In genomic region chr11:120219916-120220522, GRCm38 (mm10) we compare ENCODE assay signal across 7 mouse cellular contexts. TPM values are rescaled to one million over a fixed set of nuclear protein-coding genes. Genes with fewer than 3 reads are reported as not detected.
A peak's percentile ranks its signal among the peaks of the same experiment; 100 is the strongest.
DNase-seq lines count a peak whose midpoint lies in the region; ATAC-seq and TF ChIP-seq lines count a peak whose summit lies in the region.

No protein-coding gene starts in this region.

- peak overlapping the region; percentile 8 for H3K27ac ChIP-seq in stomach, embryonic 14.5 days (ENCODE audit: low read length)
- H3K27ac ChIP-seq in stomach, postnatal 0 days (replicated peaks), result no peak overlapping the region
- peak overlapping the region; percentile 49 for H3K27ac ChIP-seq in embryonic facial prominence, embryonic 10.5 days (replicated peaks)
- H3K27ac ChIP-seq in hindbrain, postnatal 0 days, result peak overlapping the region; percentile 54
- H3K27ac ChIP-seq in lung, postnatal 0 days (ENCODE audit: low read length), result peak overlapping the region; percentile 68

- no peaks in the 10 kb centered on the region for H3K9me3 ChIP-seq in stomach, embryonic 14.5 days (ENCODE audit: control insufficient read depth, low read depth, low read length)
- H3K9me3 ChIP-seq in stomach, postnatal 0 days (ENCODE audit: control insufficient read depth, low read length), result no peaks in the 10 kb centered on the region
- H3K9me3 ChIP-seq in embryonic facial prominence, embryonic 10.5 days, result no peaks in the 10 kb centered on the region
- H3K9me3 ChIP-seq in hindbrain, postnatal 0 days (ENCODE audit: low read length), result no peaks in the 10 kb centered on the region
- H3K9me3 ChIP-seq in lung, postnatal 0 days (ENCODE audit: low read length), result no peaks in the 10 kb centered on the region

- 49% methylated on average over 9 of the region's 9 CpGs for WGBS in stomach, embryonic 14.5 days
- 59% methylated on average over 9 of the region's 9 CpGs for WGBS in stomach, postnatal 0 days
- WGBS in embryonic facial prominence, embryonic 10.5 days, result 50% methylated on average over 9 of the region's 9 CpGs
- 44% methylated on average over 9 of the region's 9 CpGs for WGBS in hindbrain, postnatal 0 days
- 38% methylated on average over 9 of the region's 9 CpGs for WGBS in lung, postnatal 0 days

- no peaks in the 10 kb centered on the region for H3K27me3 ChIP-seq in stomach, embryonic 14.5 days (ENCODE audit: control insufficient read depth, insufficient read depth, low read length)
- no peaks in the 10 kb centered on the region for H3K27me3 ChIP-seq in stomach, postnatal 0 days (ENCODE audit: control insufficient read depth, insufficient read depth, low read length)
- 0 out of 2 replicates have a peak, but pooled peaks cover 8% of the 10 kb centered on the region for H3K27me3 ChIP-seq in embryonic facial prominence, embryonic 10.5 days (replicated peaks; ENCODE audit: low read depth, poor library complexity, severe bottlenecking)
- no peaks in the 10 kb centered on the region for H3K27me3 ChIP-seq in hindbrain, postnatal 0 days (ENCODE audit: insufficient read depth, low read length)
- H3K27me3 ChIP-seq in lung, postnatal 0 days (replicated peaks; ENCODE audit: insufficient read depth, low read length), result no peaks in the 10 kb centered on the region

- no peak overlapping the region for H3K9ac ChIP-seq in stomach, embryonic 14.5 days (replicated peaks; ENCODE audit: low read depth, low read length)
- H3K9ac ChIP-seq in stomach, postnatal 0 days (ENCODE audit: low read length), result no peak overlapping the region
- no peak overlapping the region for H3K9ac ChIP-seq in hindbrain, postnatal 0 days (replicated peaks; ENCODE audit: low read length)
- H3K9ac ChIP-seq in lung, postnatal 0 days (replicated peaks; ENCODE audit: low read depth), result no peak overlapping the region

- TF ChIP-seq CTCF in stomach, postnatal 0 days (IDR thresholded peaks at IDR 0.05; ENCODE audit: low read depth), result no peak
- TF ChIP-seq CTCF in hindbrain, postnatal 0 days (IDR thresholded peaks at IDR 0.05; ENCODE audit: low read depth), result no peak
- no peak for TF ChIP-seq CTCF in lung, postnatal 0 days (IDR thresholded peaks at IDR 0.05)

- DNase-seq in stomach, postnatal 0 days (ENCODE audit: low spot score), result no peak
- peak; percentile 39 for DNase-seq in embryonic facial prominence, embryonic 10.5 days (ENCODE audit: low spot score)
- peak; percentile 69 for DNase-seq in hindbrain, postnatal 0 days (ENCODE audit: low spot score)
- DNase-seq in lung, postnatal 0 days (ENCODE audit: low spot score), result peak; percentile 32
- DNase-seq in thymus, postnatal 14 days, result no peak

- no peak overlapping the region for H3K4me2 ChIP-seq in stomach, embryonic 14.5 days (replicated peaks; ENCODE audit: low read depth, low read length)
- no peak overlapping the region for H3K4me2 ChIP-seq in stomach, postnatal 0 days (replicated peaks; ENCODE audit: low read depth)
- no peak overlapping the region for H3K4me2 ChIP-seq in hindbrain, postnatal 0 days (ENCODE audit: low read depth, low read length)
- no peak overlapping the region for H3K4me2 ChIP-seq in lung, postnatal 0 days (replicated peaks; ENCODE audit: low read depth, low read length)

- ATAC-seq in stomach, embryonic 14.5 days (ENCODE audit: insufficient number of reproducible peaks, insufficient read depth, low FRiP score, low read depth), result no peak
- no peak for ATAC-seq in stomach, postnatal 0 days (ENCODE audit: low FRiP score, low TSS enrichment)
- no peak for ATAC-seq in hindbrain, postnatal 0 days
- no peak for ATAC-seq in lung, postnatal 0 days
- ATAC-seq in megakaryocyte, adult 5-6 weeks (ENCODE audit: poor library complexity, severe bottlenecking), result no peak

- H3K4me1 ChIP-seq in stomach, embryonic 14.5 days (ENCODE audit: control insufficient read depth, insufficient read depth, low read length), result peaks cover 56% of the 10 kb centered on the region
- peaks cover 14% of the 10 kb centered on the region for H3K4me1 ChIP-seq in stomach, postnatal 0 days (replicated peaks; ENCODE audit: control insufficient read depth, insufficient read depth)
- H3K4me1 ChIP-seq in embryonic facial prominence, embryonic 10.5 days, result peaks cover 98% of the 10 kb centered on the region
- peaks cover 41% of the 10 kb centered on the region for H3K4me1 ChIP-seq in hindbrain, postnatal 0 days (ENCODE audit: insufficient read depth, low read length)
- H3K4me1 ChIP-seq in lung, postnatal 0 days (ENCODE audit: insufficient read depth, low read depth, low read length), result peaks cover 28% of the 10 kb centered on the region

- no peak for TF ChIP-seq EP300 in stomach, postnatal 0 days (optimal IDR thresholded peaks at IDR 0.05)
- TF ChIP-seq EP300 in lung, postnatal 0 days (IDR thresholded peaks at IDR 0.05), result no peak

- H3K36me3 ChIP-seq in stomach, embryonic 14.5 days (ENCODE audit: control insufficient read depth, insufficient read depth, low read length), result no peaks in the 10 kb centered on the region
- no peaks in the 10 kb centered on the region for H3K36me3 ChIP-seq in stomach, postnatal 0 days (ENCODE audit: control insufficient read depth, insufficient read depth, low read length)
- no peaks in the 10 kb centered on the region for H3K36me3 ChIP-seq in embryonic facial prominence, embryonic 10.5 days (replicated peaks)
- no peaks in the 10 kb centered on the region for H3K36me3 ChIP-seq in hindbrain, postnatal 0 days (ENCODE audit: insufficient read depth, low read length)
- no peaks in the 10 kb centered on the region for H3K36me3 ChIP-seq in lung, postnatal 0 days (ENCODE audit: insufficient read depth, low read length)

- no peak overlapping the region for H3K4me3 ChIP-seq in stomach, embryonic 14.5 days (ENCODE audit: low read depth, low read length)
- H3K4me3 ChIP-seq in stomach, postnatal 0 days (ENCODE audit: low read depth, low read length), result no peak overlapping the region
- peak overlapping the region; percentile 6; the same call in 1 of the 2 replicates for H3K4me3 ChIP-seq in embryonic facial prominence, embryonic 10.5 days
- no peak overlapping the region for H3K4me3 ChIP-seq in hindbrain, postnatal 0 days (ENCODE audit: low read length)
- no peak overlapping the region for H3K4me3 ChIP-seq in lung, postnatal 0 days (ENCODE audit: low read depth, low read length)

RNA-seq across cellular contexts. Expression of gene Bahcc1, which starts 12.7 kb away (rescaled TPM):
- 12.2 and 13.4 TPM in 2 replicates for polyA plus RNA-seq in stomach, embryonic 14.5 days (2014; fragmentation: Nextera tagmentation; extraction: Ambion mirVana)
- 2.7 and 2.9 TPM in 2 replicates for polyA plus RNA-seq in stomach, postnatal 0 days (2015; fragmentation: Nextera tagmentation; extraction: Ambion mirVana)
- polyA plus RNA-seq in embryonic facial prominence, embryonic 10.5 days (2016; fragmentation: Nextera tagmentation; extraction: Ambion mirVana), result 18.0 and 18.4 TPM in 2 replicates
- 31.1 and 43.1 TPM in 2 replicates for total RNA-seq in hindbrain, postnatal 0 days (2014; rRNA removed)
- polyA plus RNA-seq in hindbrain, postnatal 0 days (2015; fragmentation: Nextera tagmentation; extraction: Ambion mirVana), result 8.8 and 9.1 TPM in 2 replicates
- 5.9 and 6.6 TPM in 2 replicates for polyA plus RNA-seq in lung, postnatal 0 days (2015; fragmentation: Nextera tagmentation; extraction: Ambion mirVana)
- total RNA-seq in megakaryocyte, adult 5-6 weeks (2015), result 3.1 and 4.4 TPM in 2 replicates
- 1.3 and 1.7 TPM in 2 replicates for total RNA-seq in megakaryocyte, adult 5-6 weeks (2017)

Comparison
In these comparisons a context has a peak if more than half of its experiments do, and no peak if none do; other contexts are left out.
1. DNase-seq: peak in embryonic facial prominence, embryonic 10.5 days (single experiment), hindbrain, postnatal 0 days (single experiment) and lung, postnatal 0 days (single experiment); none in stomach, postnatal 0 days (single experiment) and thymus, postnatal 14 days (single experiment).